Mouse (Mus musculus) limb, embryonic 14.5 days (tissue): ENCODE results near the gene Kmt2d. TPM values are rescaled to one million over a fixed set of nuclear protein-coding genes. Genes with fewer than 3 reads are reported as not detected.

Experiments used
- ATAC-seq: fragments of 200-750 bp; cut with Nextera tagmentation; 2 replicates; pipeline ENCODE4 v1.8.0; 2017; ENCODE audit warnings: low read depth, moderate number of reproducible peaks, moderate TSS enrichment; ENCODE audit not compliant: low FRiP score
- DNase-seq: peaks from one replicate; pipeline ENCODE4 v3.0.0-alpha.2; 2015; ENCODE audit warnings: low spot score
- H3K27ac ChIP-seq: fragments of 300-500 bp; sonication (generic); replicated peaks from 2 replicates; pipeline ENCODE4 v1.5.1; 2014; ENCODE audit warnings: low read depth, mild to moderate bottlenecking, low read length, moderate library complexity, mixed read lengths
- H3K27me3 ChIP-seq: fragments of 300-500 bp; sonication (generic); 2 replicates; pipeline ENCODE4 v1.6.1; 2014; ENCODE audit warnings: low read length, mixed read lengths; ENCODE audit not compliant: control insufficient read depth, insufficient read depth
- H3K36me3 ChIP-seq: fragments of 300-500 bp; sonication (generic); 2 replicates; pipeline ENCODE4 v1.6.1; 2014; ENCODE audit warnings: mild to moderate bottlenecking, low read length, moderate library complexity, mixed read lengths; ENCODE audit not compliant: control insufficient read depth, insufficient read depth
- H3K4me1 ChIP-seq: fragments of 300-500 bp; sonication (generic); 2 replicates; pipeline ENCODE4 v1.6.1; 2014; ENCODE audit warnings: antibody characterized with exemption, low read length, mixed read lengths; ENCODE audit not compliant: control insufficient read depth, insufficient read depth
- H3K4me2 ChIP-seq: fragments of 300-500 bp; sonication (generic); replicated peaks from 2 replicates; pipeline ENCODE4 v1.6.1; 2014; ENCODE audit warnings: low read depth, mild to moderate bottlenecking, low read length, moderate library complexity; ENCODE audit not compliant: severe bottlenecking
- H3K4me3 ChIP-seq: fragments of 300-500 bp; sonication (generic); replicated peaks from 2 replicates; pipeline ENCODE4 v1.5.1; 2014; ENCODE audit warnings: low read length
- H3K9ac ChIP-seq: fragments of 300-500 bp; sonication (generic); 2 replicates; pipeline ENCODE4 v1.6.1; 2014; ENCODE audit warnings: mild to moderate bottlenecking, low read depth, low read length, moderate library complexity; ENCODE audit not compliant: severe bottlenecking
- H3K9me3 ChIP-seq: fragments of 300-500 bp; sonication (generic); 2 replicates; pipeline ENCODE4 v1.6.1; 2016; ENCODE audit warnings: low read length; ENCODE audit not compliant: control insufficient read depth
- POLR2A ChIP-seq: fragments of 200-500 bp; IDR thresholded peaks from 2 replicates; pipeline ENCODE4 v1.8.0; 2012; ENCODE audit warnings: inconsistent platforms, mild to moderate bottlenecking, moderate library complexity, borderline replicate concordance; ENCODE audit not compliant: insufficient read depth, insufficient read length; ENCODE audit errors: extremely low read depth
- WGBS: fragments of 180-500 bp; shearing (Covaris S2); extraction: QIAGEN DNeasy Blood & Tissue Kit; methylation state at CpG from one replicate; pipeline ENCODE4 v1.1.7; 2014; 5-methylcytosine and 5-hydroxymethylcytosine counted together
- polyA plus RNA-seq, 2 experiments: library from polyadenylated mRNA; depleted of rRNA in 1 of 2; stranded (reverse) in 1 of 2; unstranded in 1 of 2; fragments of >200 nt; fragmentation: Nextera tagmentation in 1 of 2; extraction: Ambion mirVana in 1 of 2; gene quantifications; 2 replicates each; pipeline versions ENCODE4 v1.2.1 to v1.2.3; 2012 to 2014

The Kmt2d gene
- polyA plus RNA-seq, 2 experiments = 16.7 to 27.1 TPM

DNA sequence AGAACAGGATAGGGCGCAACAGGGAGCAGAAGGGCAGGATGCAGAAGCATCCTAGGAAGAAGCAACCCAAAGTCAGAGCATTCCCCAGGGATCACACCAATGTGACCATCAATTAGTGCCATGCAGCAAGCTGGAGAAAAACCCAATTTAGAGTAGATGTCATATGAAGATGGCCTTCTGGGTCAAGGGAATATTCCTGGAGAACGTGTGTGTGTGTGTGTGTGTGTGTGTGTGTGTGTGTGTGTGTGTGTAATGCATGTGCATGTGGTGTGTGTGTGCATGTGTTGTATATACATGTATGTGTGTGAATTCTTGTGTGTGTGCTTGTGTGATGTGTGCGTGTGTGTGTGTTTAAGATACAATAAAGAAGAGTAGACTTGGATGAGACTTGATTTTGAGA is 72.1 kb downstream of the Kmt2d start:
- no peaks in the 10 kb centered on the region for H3K9me3 ChIP-seq
- no peaks in the 10 kb centered on the region for H3K4me1 ChIP-seq
- peaks cover 97% of the 10 kb centered on the region for H3K27me3 ChIP-seq
- TF ChIP-seq POLR2A = no peak
- no peak for DNase-seq
- no peak overlapping the region for H3K4me3 ChIP-seq
- no peak overlapping the region for H3K9ac ChIP-seq
- H3K27ac ChIP-seq = no peak overlapping the region
- 50% methylated on average over 3 of the region's 3 CpGs for WGBS
- H3K4me2 ChIP-seq = no peak overlapping the region
- no peaks in the 10 kb centered on the region for H3K36me3 ChIP-seq
- ATAC-seq = no peak

DNA sequence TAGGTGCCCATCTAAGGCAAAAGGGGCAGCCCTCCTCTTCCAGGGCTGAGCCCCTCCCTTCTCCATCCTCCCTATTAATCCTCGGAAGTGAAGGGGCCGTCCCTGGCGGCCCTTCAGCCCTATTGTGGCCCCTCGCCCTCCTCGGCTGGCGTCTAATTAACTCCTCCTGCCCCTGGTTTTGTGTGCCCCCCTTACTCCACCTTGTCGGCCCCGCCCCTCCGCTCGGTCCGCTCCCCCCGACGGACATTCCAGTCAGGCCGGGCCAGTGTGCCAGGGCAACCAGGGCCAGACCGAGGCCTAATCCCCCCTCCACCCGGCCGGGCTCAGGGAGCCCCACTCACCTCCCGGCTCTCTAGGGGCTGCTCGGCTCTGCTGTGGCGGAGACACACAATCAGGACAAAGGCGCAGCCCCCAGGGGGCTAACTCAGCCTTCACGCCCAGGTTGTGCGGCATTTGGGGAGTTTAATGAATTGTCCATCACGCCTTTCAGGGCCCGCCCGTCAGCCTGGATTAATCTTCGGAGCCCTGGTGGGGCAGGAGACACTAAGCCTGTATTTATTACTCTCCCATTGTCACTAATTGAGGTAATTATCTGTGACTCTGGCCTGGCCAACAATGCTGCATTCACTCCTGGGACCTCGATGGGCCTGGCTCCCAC is 73.0 kb downstream of the Kmt2d start:
- H3K27me3 ChIP-seq = peaks cover 97% of the 10 kb centered on the region
- no peaks in the 10 kb centered on the region for H3K36me3 ChIP-seq
- H3K4me2 ChIP-seq = no peak overlapping the region
- no peak for TF ChIP-seq POLR2A
- H3K27ac ChIP-seq = no peak overlapping the region
- no peaks in the 10 kb centered on the region for H3K4me1 ChIP-seq
- H3K9ac ChIP-seq = no peak overlapping the region
- ATAC-seq = no peak
- no peak for DNase-seq
- no peaks in the 10 kb centered on the region for H3K9me3 ChIP-seq
- WGBS = 2% methylated on average over 28 of the region's 28 CpGs
- H3K4me3 ChIP-seq = no peak overlapping the region

DNA sequence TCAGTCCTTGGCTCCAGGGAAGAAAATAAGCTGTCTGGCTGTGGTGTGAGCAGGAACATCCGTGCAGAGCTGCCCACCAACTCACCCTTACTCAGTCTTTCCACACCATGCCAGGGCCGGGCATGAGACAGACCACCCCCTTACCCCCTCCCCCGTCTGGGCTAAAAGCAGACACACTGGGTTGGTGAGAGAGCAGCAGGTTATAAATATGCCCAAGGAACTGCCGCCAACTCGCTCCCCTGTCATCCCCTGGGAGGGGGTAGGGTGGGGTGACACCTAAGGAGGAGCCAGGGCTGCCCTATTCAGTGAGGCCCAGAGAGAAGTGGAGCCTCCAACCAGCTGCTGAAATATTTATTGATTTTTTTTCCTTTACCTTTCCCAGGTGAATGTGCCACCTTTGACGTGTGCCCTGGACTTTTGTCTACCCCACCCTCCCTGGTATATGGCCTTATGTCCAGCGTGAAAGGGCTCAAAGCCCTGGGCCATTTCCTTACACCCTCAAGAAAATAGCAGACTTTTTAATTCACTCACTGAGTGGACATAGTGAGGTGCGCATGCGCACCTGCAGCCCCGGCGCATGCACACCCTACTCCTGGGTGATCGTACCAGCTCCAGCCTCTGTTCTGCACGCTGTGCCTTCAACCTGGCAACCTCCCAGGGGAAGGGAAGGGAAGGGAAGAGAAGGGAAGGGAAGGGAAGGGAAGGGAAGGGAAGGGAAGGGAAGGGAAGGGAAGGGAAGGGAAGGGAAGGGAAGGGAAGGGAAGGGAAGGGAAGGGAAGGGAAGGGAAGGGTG is 74.0 kb downstream of the Kmt2d start:
- TF ChIP-seq POLR2A = no peak
- no peaks in the 10 kb centered on the region for H3K36me3 ChIP-seq
- WGBS = 8% methylated on average over 13 of the region's 13 CpGs
- DNase-seq = no peak
- no peak overlapping the region for H3K4me2 ChIP-seq
- no peak for ATAC-seq
- H3K27me3 ChIP-seq = peaks cover 97% of the 10 kb centered on the region
- no peak overlapping the region for H3K27ac ChIP-seq
- H3K4me3 ChIP-seq = no peak overlapping the region
- no peaks in the 10 kb centered on the region for H3K9me3 ChIP-seq
- H3K9ac ChIP-seq = no peak overlapping the region
- H3K4me1 ChIP-seq = no peaks in the 10 kb centered on the region

DNA sequence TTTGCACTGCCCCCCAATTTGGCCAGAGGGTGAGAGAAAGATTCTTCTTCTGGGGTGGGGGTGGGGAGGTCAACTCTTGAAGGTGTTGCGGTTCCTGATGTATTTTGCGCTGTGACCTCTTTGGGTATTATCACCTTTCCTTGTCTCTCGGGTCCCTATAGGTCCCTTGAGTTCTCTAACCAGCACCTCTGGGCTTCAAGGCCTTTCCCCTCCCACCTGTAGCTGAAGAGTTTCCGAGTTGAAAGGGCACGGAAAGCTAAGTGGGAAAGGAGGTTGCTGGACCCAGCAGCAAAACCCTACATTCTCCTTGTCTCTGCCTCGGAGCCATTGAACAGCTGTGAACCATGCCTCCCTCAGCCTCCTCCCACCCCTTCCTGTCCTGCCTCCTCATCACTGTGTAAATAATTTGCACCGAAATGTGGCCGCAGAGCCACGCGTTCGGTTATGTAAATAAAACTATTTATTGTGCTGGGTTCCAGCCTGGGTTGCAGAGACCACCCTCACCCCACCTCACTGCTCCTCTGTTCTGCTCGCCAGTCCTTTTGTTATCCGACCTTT is 77.8 kb downstream of the Kmt2d start:
- H3K36me3 ChIP-seq = no peaks in the 10 kb centered on the region
- DNase-seq (no peak), ATAC-seq (no peak)
- TF ChIP-seq POLR2A = no peak
- no peak overlapping the region for H3K9ac ChIP-seq
- H3K4me3 ChIP-seq = peak overlapping the region; percentile 34; the same call in 1 of the 2 replicates
- 3% methylated on average over 13 of the region's 13 CpGs for WGBS
- H3K9me3 ChIP-seq = no peaks in the 10 kb centered on the region
- H3K27me3 ChIP-seq = peaks cover 99% of the 10 kb centered on the region
- H3K27ac ChIP-seq = no peak overlapping the region
- peak overlapping the region; percentile 45; the same call in 1 of the 2 replicates for H3K4me2 ChIP-seq
- 0 out of 2 replicates have a peak, but pooled peaks cover 2% of the 10 kb centered on the region for H3K4me1 ChIP-seq

DNA sequence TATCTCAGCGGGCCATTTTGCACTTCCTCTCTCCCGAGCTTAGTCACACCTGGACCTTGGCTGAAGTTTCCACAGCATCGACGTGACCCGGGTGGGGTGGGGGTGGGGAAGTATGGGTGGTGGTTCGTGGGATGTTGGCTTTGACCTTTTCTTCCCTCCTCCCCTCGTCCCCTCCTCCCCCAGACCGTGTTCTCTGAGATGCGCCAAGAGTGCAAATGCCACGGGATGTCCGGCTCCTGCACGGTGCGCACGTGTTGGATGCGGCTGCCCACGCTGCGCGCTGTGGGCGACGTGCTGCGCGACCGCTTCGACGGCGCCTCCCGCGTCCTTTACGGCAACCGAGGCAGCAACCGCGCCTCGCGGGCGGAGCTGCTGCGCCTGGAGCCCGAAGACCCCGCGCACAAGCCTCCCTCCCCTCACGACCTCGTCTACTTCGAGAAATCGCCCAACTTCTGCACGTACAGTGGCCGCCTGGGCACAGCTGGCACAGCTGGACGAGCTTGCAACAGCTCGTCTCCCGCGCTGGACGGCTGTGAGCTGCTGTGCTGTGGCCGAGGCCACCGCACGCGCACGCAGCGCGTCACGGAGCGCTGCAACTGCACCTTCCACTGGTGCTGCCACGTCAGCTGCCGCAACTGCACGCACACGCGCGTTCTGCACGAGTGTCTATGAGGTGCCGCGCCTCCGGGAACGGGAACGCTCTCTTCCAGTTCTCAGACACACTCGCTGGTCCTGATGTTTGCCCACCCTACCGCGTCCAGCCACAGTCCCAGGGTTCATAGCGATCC is 78.6 kb downstream of the Kmt2d start:
- 2% methylated on average over 74 of the region's 75 CpGs for WGBS
- H3K9ac ChIP-seq = no peak overlapping the region
- no peak for DNase-seq

More for the DNA sequence above, 78.6 kb downstream of the Kmt2d start:
- Histone ChIP-seq H3K4me3 (peak overlapping the region; percentile 34), H3K27ac (no peak overlapping the region), H3K27me3 (peaks cover 99% of the 10 kb centered on the region), H3K9me3 (no peaks in the 10 kb centered on the region), H3K36me3 (no peaks in the 10 kb centered on the region), H3K4me2 (peak overlapping the region; percentile 45), H3K4me1 (0 out of 2 replicates have a peak, but pooled peaks cover 2% of the 10 kb centered on the region)
- ATAC-seq = no peak
- TF ChIP-seq POLR2A = no peak
